Mouse (Mus musculus) G1E (cell line): ENCODE results near the gene Mef2c. TPM values are rescaled to one million over a fixed set of nuclear protein-coding genes. Genes with fewer than 3 reads are reported as not detected.

ENCODE experiments used
- ATAC-seq: 2 replicates; pipeline ENCODE4 v1.8.0; 2016; ENCODE audit warnings: mild to moderate bottlenecking; ENCODE audit not compliant: insufficient number of reproducible peaks, poor library complexity, low FRiP score, severe bottlenecking; ENCODE audit errors: extremely low read depth
- DNase-seq: peaks from one replicate; pipeline ENCODE4 v3.0.0; 2012; ENCODE audit warnings: low spot score
- H3K27me3 ChIP-seq: 2 replicates; pipeline ENCODE4 v1.6.1; 2012; ENCODE audit warnings: mild to moderate bottlenecking, low read length, inconsistent platforms; ENCODE audit not compliant: insufficient read depth
- H3K36me3 ChIP-seq: replicated peaks from 2 replicates; pipeline ENCODE3; 2012; ENCODE audit warnings: mild to moderate bottlenecking, inconsistent platforms
- H3K4me1 ChIP-seq: 2 replicates; pipeline ENCODE4 v1.6.1; 2012; ENCODE audit warnings: low read depth, low read length, inconsistent platforms, mixed read lengths; ENCODE audit not compliant: insufficient read depth
- H3K4me3 ChIP-seq: 2 replicates; pipeline ENCODE4 v1.5.1; 2012; ENCODE audit warnings: low read depth, mild to moderate bottlenecking, inconsistent platforms, low read length, moderate library complexity, mixed read lengths
- H3K9me3 ChIP-seq: replicated peaks from 2 replicates; pipeline ENCODE4 v1.6.1; 2012; ENCODE audit warnings: inconsistent platforms
- CTCF ChIP-seq: IDR thresholded peaks from 2 replicates; pipeline ENCODE4 v1.5.1; 2012; ENCODE audit warnings: low read depth, low read length, inconsistent platforms, mixed read lengths
- GATA1 ChIP-seq: IDR thresholded peaks from 2 replicates; pipeline ENCODE4 v1.6.1; 2012; ENCODE audit warnings: borderline replicate concordance, low read length, inconsistent platforms, mixed read lengths
- GATA2 ChIP-seq: IDR thresholded peaks from 2 replicates; pipeline ENCODE4 v1.6.1; 2012; ENCODE audit warnings: low read depth, low read length, inconsistent platforms, borderline replicate concordance
- POLR2AphosphoS5 ChIP-seq: IDR thresholded peaks from 2 replicates; pipeline ENCODE4 v1.6.1; 2012; ENCODE audit warnings: low read depth, low read length, inconsistent platforms; ENCODE audit not compliant: insufficient replicate concordance
- TAL1 ChIP-seq: conservative IDR thresholded peaks from 2 replicates; pipeline ENCODE4 v1.6.1; 2012; ENCODE audit warnings: low read depth, low read length, inconsistent platforms, mixed read lengths
- polyA plus RNA-seq: library from polyadenylated mRNA; stranded (reverse); fragments of >175 nt; gene quantifications from 2 replicates; pipeline ENCODE4 v1.2.3, GENCODE M21; 2012
- total RNA-seq, 2 experiments: library from RNA; stranded (forward) in 1 of 2; stranded (reverse) in 1 of 2; fragments of 200-1000 nt in 1 of 2; fragments of >200 nt in 1 of 2; fragmentation: Nextera tagmentation in 1 of 2; gene quantifications; 2 replicates each; pipeline ENCODE4 v1.2.3; 2014 to 2017

Mef2c gene
- total and polyA plus RNA-seq, 3 experiments = 0.60 TPM; not detected in 2

- ATAC-seq (no peak), DNase-seq (no peak)
- no peaks in the 10 kb centered on the region for H3K9me3 ChIP-seq
- no peaks in the 10 kb centered on the region for H3K4me1 ChIP-seq
- no peak for TF ChIP-seq GATA2
- no peak for TF ChIP-seq TAL1
- no peak for TF ChIP-seq CTCF
- TF ChIP-seq POLR2AphosphoS5 = no peak
- TF ChIP-seq GATA1 = no peak
- H3K4me3 ChIP-seq = no peak overlapping the region
- no peaks in the 10 kb centered on the region for H3K27me3 ChIP-seq
- no peaks in the 10 kb centered on the region for H3K36me3 ChIP-seq
Observed at GRCm38 (mm10) chr13:83529729-83530314, 26.0 kb downstream of the Mef2c start.

DNA sequence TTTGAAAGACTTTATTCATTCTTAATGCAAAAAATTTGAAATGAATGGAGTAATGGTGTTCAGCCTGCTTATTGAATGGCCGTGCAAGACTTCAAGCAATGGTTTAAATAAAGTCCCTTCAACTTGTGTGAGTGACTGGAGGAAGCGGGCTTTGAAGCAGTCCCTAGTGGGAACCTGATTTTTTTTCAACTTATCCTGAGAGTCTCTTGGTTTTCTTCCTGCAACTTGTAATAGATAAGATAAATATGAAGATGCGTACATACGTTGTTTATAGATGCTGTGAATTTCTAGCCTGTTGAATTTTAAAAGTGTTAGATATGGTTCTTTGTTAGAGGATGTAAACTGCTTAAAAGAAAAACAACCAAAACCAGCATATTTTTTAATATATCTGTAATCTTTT lies 27.1 kb downstream of the Mef2c start:
- Histone ChIP-seq H3K27me3 (no peaks in the 10 kb centered on the region), H3K9me3 (no peaks in the 10 kb centered on the region), H3K4me3 (no peak overlapping the region), H3K36me3 (no peaks in the 10 kb centered on the region), H3K4me1 (no peaks in the 10 kb centered on the region)
- TF ChIP-seq CTCF = no peak
- no peak for TF ChIP-seq POLR2AphosphoS5
- TF ChIP-seq TAL1 = no peak
- TF ChIP-seq GATA1 = no peak
- no peak for TF ChIP-seq GATA2
- DNase-seq (no peak), ATAC-seq (no peak)

DNA sequence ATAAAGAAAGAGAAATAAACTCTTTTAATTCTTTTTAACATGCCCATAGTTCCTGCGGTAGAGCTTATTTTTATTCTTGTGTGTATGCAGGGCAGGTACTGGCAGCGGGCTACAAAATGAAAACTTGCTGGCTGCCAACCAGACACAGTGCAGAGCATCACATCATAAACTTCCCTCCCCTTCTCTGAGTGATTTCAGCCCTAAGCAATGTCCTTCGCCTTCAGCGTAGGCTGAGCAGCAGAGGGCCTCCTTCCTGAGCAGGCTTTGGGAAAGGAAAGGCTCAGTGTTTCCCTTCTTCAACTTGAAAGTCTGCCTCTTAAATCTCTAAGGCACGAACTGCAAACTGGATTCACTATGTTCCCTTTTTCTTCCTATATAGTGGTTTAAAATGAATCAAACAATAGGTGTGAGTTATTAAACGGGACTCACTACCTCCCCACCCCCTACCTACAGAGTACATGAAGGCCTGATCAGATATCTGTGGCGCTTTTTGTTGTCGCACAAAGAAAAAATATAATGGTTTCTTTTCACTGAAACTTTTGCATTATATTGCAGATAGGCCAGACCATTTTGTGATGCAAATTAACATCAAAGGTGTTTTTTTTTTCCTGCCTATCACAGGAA lies 28.2 kb downstream of the Mef2c start:
- no peak overlapping the region for H3K4me3 ChIP-seq
- H3K36me3 ChIP-seq = no peaks in the 10 kb centered on the region
- H3K4me1 ChIP-seq = no peaks in the 10 kb centered on the region
- TF ChIP-seq CTCF = no peak
- TF ChIP-seq GATA1 = no peak
- TF ChIP-seq TAL1 = no peak
- no peak for TF ChIP-seq GATA2
- TF ChIP-seq POLR2AphosphoS5 = no peak
- H3K9me3 ChIP-seq = no peaks in the 10 kb centered on the region
- DNase-seq (no peak), ATAC-seq (no peak)
- H3K27me3 ChIP-seq = no peaks in the 10 kb centered on the region

- Histone ChIP-seq H3K4me1 (no peaks in the 10 kb centered on the region), H3K9me3 (no peaks in the 10 kb centered on the region), H3K4me3 (no peak overlapping the region), H3K27me3 (no peaks in the 10 kb centered on the region), H3K36me3 (no peaks in the 10 kb centered on the region)
- DNase-seq = no peak
- ATAC-seq = no peak
- no peak for TF ChIP-seq GATA2
- no peak for TF ChIP-seq POLR2AphosphoS5
- no peak for TF ChIP-seq TAL1
- no peak for TF ChIP-seq GATA1
- no peak for TF ChIP-seq CTCF
Observed at GRCm38 (mm10) chr13:83536361-83536760, 32.5 kb downstream of the Mef2c start.

DNA sequence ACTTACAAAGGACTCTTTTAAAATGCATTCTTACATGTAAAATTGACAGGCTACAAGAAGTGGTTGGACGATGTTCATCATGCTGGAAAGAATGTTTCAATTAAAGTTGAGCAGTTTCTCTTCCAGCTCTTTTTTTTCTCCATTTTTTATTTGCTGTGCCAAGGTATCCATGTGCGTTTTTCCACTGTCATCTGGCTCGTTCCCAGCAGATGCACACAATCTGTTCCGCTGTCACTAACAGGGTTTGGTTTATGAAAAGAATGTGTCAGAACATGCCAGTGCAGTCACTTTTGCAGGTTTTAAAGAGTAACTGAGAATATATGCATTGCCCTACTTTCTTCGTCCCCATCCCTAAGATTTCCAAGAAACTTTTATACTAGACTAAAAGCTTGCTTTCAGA lies 33.3 kb downstream of the Mef2c start:
- no peak for DNase-seq
- ATAC-seq = no peak
- H3K4me1 ChIP-seq = no peaks in the 10 kb centered on the region

DNA sequence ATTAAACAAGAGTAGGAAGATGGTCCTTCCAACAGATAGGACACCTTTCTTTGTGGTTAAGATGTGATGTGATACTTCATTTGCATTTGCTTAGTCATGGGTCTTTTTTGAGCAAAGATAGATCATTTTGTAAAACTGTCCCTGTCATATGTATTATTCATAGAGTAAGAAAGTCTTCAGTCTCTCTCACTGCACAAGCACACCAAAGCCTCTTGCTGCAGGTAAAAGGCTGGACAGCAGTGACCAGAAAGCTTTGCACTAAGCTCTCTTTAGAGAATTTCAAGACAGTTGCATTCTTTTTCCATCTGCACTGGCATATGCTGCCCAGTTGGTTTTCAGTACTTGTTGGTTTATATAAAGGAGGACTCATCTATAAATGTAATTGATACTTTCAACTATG lies 36.1 kb downstream of the Mef2c start:
- ATAC-seq = no peak

More for the DNA sequence above, 33.3 kb downstream of the Mef2c start:
- H3K36me3 ChIP-seq = no peaks in the 10 kb centered on the region
- H3K9me3 ChIP-seq = no peaks in the 10 kb centered on the region
- TF ChIP-seq GATA1 (no peak), GATA2 (no peak), CTCF (no peak), TAL1 (no peak), POLR2AphosphoS5 (no peak)
- H3K27me3 ChIP-seq = no peaks in the 10 kb centered on the region
- H3K4me3 ChIP-seq = no peak overlapping the region

More for the DNA sequence above, 36.1 kb downstream of the Mef2c start:
- TF ChIP-seq CTCF (no peak), GATA1 (no peak), TAL1 (no peak), GATA2 (no peak), POLR2AphosphoS5 (no peak)
- Histone ChIP-seq H3K27me3 (no peaks in the 10 kb centered on the region), H3K36me3 (no peaks in the 10 kb centered on the region), H3K9me3 (no peaks in the 10 kb centered on the region), H3K4me3 (no peak overlapping the region), H3K4me1 (no peaks in the 10 kb centered on the region)
- DNase-seq = no peak
